Mouse (Mus musculus): Measurements from ENCODE around the gene Marcks.

DNA sequence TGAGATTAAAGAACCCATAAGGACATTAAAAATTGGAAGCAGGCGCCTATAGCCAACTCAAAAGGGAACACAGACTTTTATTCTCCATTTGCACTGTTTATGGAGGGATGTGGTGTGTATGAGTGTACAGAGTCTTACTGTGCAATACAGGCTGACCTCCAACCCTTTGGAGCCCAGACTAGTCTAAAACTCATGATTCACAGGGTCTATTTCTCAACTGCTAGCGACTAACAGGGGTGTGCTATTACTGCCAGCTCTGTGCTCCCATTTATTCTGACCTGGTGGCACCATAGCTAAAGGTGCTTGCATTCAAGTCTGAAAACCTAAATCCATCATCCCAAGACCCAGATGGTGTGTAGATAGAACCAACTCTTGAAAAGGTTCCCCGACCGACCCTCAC, 2.9 kb upstream of the Marcks start:
- no peak for TF ChIP-seq CTCF (IDR thresholded peaks at IDR 0.05; ENCODE audit: control insufficient read depth, insufficient read depth, insufficient replicate concordance, low read depth, low read length)
- no peak for TF ChIP-seq POLR2A (IDR thresholded peaks at IDR 0.05; ENCODE audit: control insufficient read depth, low read depth, low read length)

All from testis, adult 2 months (tissue).